Mouse (Mus musculus): ENCODE data around the gene Twf2. TPM values are rescaled to one million over a fixed set of nuclear protein-coding genes. Genes with fewer than 3 reads are reported as not detected.

The Twf2 gene
- polyA plus RNA-seq (2015; fragmentation: Nextera tagmentation; extraction: Ambion mirVana): 21.9 and 25.6 TPM in 2 replicates

GRCm38 (mm10) chr9:106202819-106203636 is at the start of gene Twf2:
Gene Twf2 (plus strand): TSS chr9:106203108.
- no peak for TF ChIP-seq CTCF (IDR thresholded peaks at IDR 0.05; ENCODE audit: low read depth)
- Histone ChIP-seq H3K27me3 (replicated peaks; ENCODE audit: control insufficient read depth, insufficient read depth, low read length) (no peaks in the 10 kb centered on the region), H3K4me1 (replicated peaks; ENCODE audit: control insufficient read depth, insufficient read depth, low read length) (peaks cover 7% of the 10 kb centered on the region; the same call in 1 of the 2 replicates), H3K4me3 (ENCODE audit: low read depth, low read length) (peak within 1 kb of the TSS; percentile 63), H3K9me3 (ENCODE audit: control insufficient read depth) (no peaks in the 10 kb centered on the region), H3K9ac (ENCODE audit: low read depth, low read length) (peak within 1 kb of the TSS; percentile 49), H3K27ac (ENCODE audit: low read depth, low read length) (no peak within 1 kb of the TSS), H3K4me2 (replicated peaks; ENCODE audit: low read depth) (peak within 1 kb of the TSS; percentile 77), H3K36me3 (ENCODE audit: control insufficient read depth, insufficient read depth) (peaks cover 3% of the 10 kb centered on the region; the same call in 1 of the 2 replicates)
- ATAC-seq: peak; percentile 89
- WGBS: 1% methylated on average over 61 of the region's 61 CpGs

GRCm38 (mm10) chr9:106154106-106154505 is 48.8 kb upstream of the Twf2 start:
- no peaks in the 10 kb centered on the region for H3K36me3 ChIP-seq (ENCODE audit: control insufficient read depth, insufficient read depth)
- TF ChIP-seq CTCF (IDR thresholded peaks at IDR 0.05; ENCODE audit: low read depth): no peak
- no peaks in the 10 kb centered on the region for H3K4me1 ChIP-seq (replicated peaks; ENCODE audit: control insufficient read depth, insufficient read depth, low read length)
- no peaks in the 10 kb centered on the region for H3K9me3 ChIP-seq (ENCODE audit: control insufficient read depth)
- H3K9ac ChIP-seq (ENCODE audit: low read depth, low read length): no peak overlapping the region
- H3K27ac ChIP-seq (ENCODE audit: low read depth, low read length): no peak overlapping the region
- WGBS: 90% methylated on average over 9 of the region's 9 CpGs
- H3K4me2 ChIP-seq (replicated peaks; ENCODE audit: low read depth): no peak overlapping the region
- H3K27me3 ChIP-seq (replicated peaks; ENCODE audit: control insufficient read depth, insufficient read depth, low read length): peaks cover 15% of the 10 kb centered on the region
- no peak for ATAC-seq
- no peak overlapping the region for H3K4me3 ChIP-seq (ENCODE audit: low read depth, low read length)

GRCm38 (mm10) chr9:106156419-106156818 is 46.5 kb upstream of the Twf2 start:
- no peaks in the 10 kb centered on the region for H3K36me3 ChIP-seq (ENCODE audit: control insufficient read depth, insufficient read depth)
- no peak for ATAC-seq
- TF ChIP-seq CTCF (IDR thresholded peaks at IDR 0.05; ENCODE audit: low read depth): peak; percentile 83

GRCm38 (mm10) chr9:106156921-106157622 is 45.8 kb upstream of the Twf2 start:
- Histone ChIP-seq H3K9me3 (ENCODE audit: control insufficient read depth) (no peaks in the 10 kb centered on the region), H3K4me1 (replicated peaks; ENCODE audit: control insufficient read depth, insufficient read depth, low read length) (no peaks in the 10 kb centered on the region), H3K4me3 (ENCODE audit: low read depth, low read length) (peak overlapping the region; percentile 29), H3K27ac (ENCODE audit: low read depth, low read length) (no peak overlapping the region), H3K9ac (ENCODE audit: low read depth, low read length) (0 out of 2 replicates have a peak overlapping the region, but pooled peaks have one; percentile 22), H3K4me2 (replicated peaks; ENCODE audit: low read depth) (peak overlapping the region; percentile 46), H3K27me3 (replicated peaks; ENCODE audit: control insufficient read depth, insufficient read depth, low read length) (no peaks in the 10 kb centered on the region), H3K36me3 (ENCODE audit: control insufficient read depth, insufficient read depth) (no peaks in the 10 kb centered on the region)
- no peak for ATAC-seq
- whole genome bisulfite sequencing: 82% methylated on average over 21 of the region's 21 CpGs
- TF ChIP-seq CTCF (IDR thresholded peaks at IDR 0.05; ENCODE audit: low read depth): peak; percentile 29; the same call in 1 of the 2 replicates

More at GRCm38 (mm10) chr9:106156419-106156818, 46.5 kb upstream of the Twf2 start:
- Histone ChIP-seq H3K27ac (ENCODE audit: low read depth, low read length) (no peak overlapping the region), H3K9ac (ENCODE audit: low read depth, low read length) (no peak overlapping the region), H3K4me1 (replicated peaks; ENCODE audit: control insufficient read depth, insufficient read depth, low read length) (no peaks in the 10 kb centered on the region), H3K27me3 (replicated peaks; ENCODE audit: control insufficient read depth, insufficient read depth, low read length) (no peaks in the 10 kb centered on the region), H3K4me2 (replicated peaks; ENCODE audit: low read depth) (peak overlapping the region; percentile 46), H3K4me3 (ENCODE audit: low read depth, low read length) (no peak overlapping the region), H3K9me3 (ENCODE audit: control insufficient read depth) (no peaks in the 10 kb centered on the region)
- WGBS: 60% methylated on average over 5 of the region's 5 CpGs

GRCm38 (mm10) chr9:106157623-106157925 is 45.3 kb upstream of the Twf2 start:
- Histone ChIP-seq H3K27me3 (replicated peaks; ENCODE audit: control insufficient read depth, insufficient read depth, low read length) (no peaks in the 10 kb centered on the region), H3K4me3 (ENCODE audit: low read depth, low read length) (peak overlapping the region; percentile 29), H3K27ac (ENCODE audit: low read depth, low read length) (peak overlapping the region; percentile 69; the same call in 1 of the 2 replicates), H3K36me3 (ENCODE audit: control insufficient read depth, insufficient read depth) (no peaks in the 10 kb centered on the region), H3K4me2 (replicated peaks; ENCODE audit: low read depth) (peak overlapping the region; percentile 46), H3K9me3 (ENCODE audit: control insufficient read depth) (no peaks in the 10 kb centered on the region), H3K9ac (ENCODE audit: low read depth, low read length) (0 out of 2 replicates have a peak overlapping the region, but pooled peaks have one; percentile 22), H3K4me1 (replicated peaks; ENCODE audit: control insufficient read depth, insufficient read depth, low read length) (no peaks in the 10 kb centered on the region)
- peak; percentile 2; the same call in 1 of the 2 replicates for ATAC-seq
- no peak; the same call in 1 of the 2 replicates for TF ChIP-seq CTCF (IDR thresholded peaks at IDR 0.05; ENCODE audit: low read depth)
- 81% methylated on average over 10 of the region's 10 CpGs for WGBS

GRCm38 (mm10) chr9:106158037-106158491 is 44.8 kb upstream of the Twf2 start, which contains the start of gene Glyctk:
Gene Glyctk (minus strand): TSS chr9:106158138.
- H3K9me3 ChIP-seq (ENCODE audit: control insufficient read depth): no peaks in the 10 kb centered on the region
- H3K9ac ChIP-seq (ENCODE audit: low read depth, low read length): 0 out of 2 replicates have a peak within 1 kb of the TSS, but pooled peaks have one; percentile 22
- H3K36me3 ChIP-seq (ENCODE audit: control insufficient read depth, insufficient read depth): no peaks in the 10 kb centered on the region
- H3K4me2 ChIP-seq (replicated peaks; ENCODE audit: low read depth): peak within 1 kb of the TSS; percentile 46
- ATAC-seq: peak; percentile 73
- peak within 1 kb of the TSS; percentile 29 for H3K4me3 ChIP-seq (ENCODE audit: low read depth, low read length)
- no peak for TF ChIP-seq CTCF (IDR thresholded peaks at IDR 0.05; ENCODE audit: low read depth)
- 41% methylated on average over 6 of the region's 6 CpGs for WGBS
- H3K27ac ChIP-seq (ENCODE audit: low read depth, low read length): peak within 1 kb of the TSS; percentile 69
- no peaks in the 10 kb centered on the region for H3K4me1 ChIP-seq (replicated peaks; ENCODE audit: control insufficient read depth, insufficient read depth, low read length)
- H3K27me3 ChIP-seq (replicated peaks; ENCODE audit: control insufficient read depth, insufficient read depth, low read length): no peaks in the 10 kb centered on the region

Data from intestine, postnatal 0 days (tissue).